Mouse (Mus musculus) heart, embryonic 11.5 days (tissue): ENCODE results near the gene Pmvk. TPM values are rescaled to one million over a fixed set of nuclear protein-coding genes. Genes with fewer than 3 reads are reported as not detected.

Experiments
- ATAC-seq: fragments of 200-750 bp; cut with Nextera tagmentation; replicated peaks from 2 replicates; pipeline ENCODE4 v1.8.0; 2017; ENCODE audit warnings: moderate library complexity; ENCODE audit not compliant: insufficient number of reproducible peaks, low FRiP score, low TSS enrichment
- H3K27ac ChIP-seq: fragments of 300-500 bp; sonication (generic); 2 replicates; pipeline ENCODE4 v1.5.1; 2014; ENCODE audit warnings: mild to moderate bottlenecking, low read depth, low read length
- H3K27me3 ChIP-seq: fragments of 300-500 bp; sonication (generic); 2 replicates; pipeline ENCODE4 v1.6.1; 2014; ENCODE audit warnings: mild to moderate bottlenecking, low read length, mixed read lengths; ENCODE audit not compliant: control insufficient read depth, insufficient read depth
- H3K36me3 ChIP-seq: fragments of 300-500 bp; sonication (generic); 2 replicates; pipeline ENCODE4 v1.6.1; 2014; ENCODE audit warnings: mild to moderate bottlenecking, low read length, moderate library complexity, mixed read lengths; ENCODE audit not compliant: control insufficient read depth, insufficient read depth
- H3K4me1 ChIP-seq: fragments of 300-500 bp; sonication (generic); 2 replicates; pipeline ENCODE4 v1.6.1; 2014; ENCODE audit warnings: low read length; ENCODE audit not compliant: control insufficient read depth, insufficient read depth
- H3K4me2 ChIP-seq: fragments of 300-500 bp; sonication (generic); 2 replicates; pipeline ENCODE4 v1.6.1; 2014; ENCODE audit warnings: mild to moderate bottlenecking, moderate library complexity
- H3K4me3 ChIP-seq: fragments of 300-500 bp; sonication (generic); 2 replicates; pipeline ENCODE4 v1.5.1; 2014; ENCODE audit warnings: low read depth, low read length
- H3K9ac ChIP-seq: fragments of 300-500 bp; sonication (generic); 2 replicates; pipeline ENCODE4 v1.6.1; 2014; ENCODE audit warnings: mild to moderate bottlenecking, low read depth, low read length, moderate library complexity
- H3K9me3 ChIP-seq: fragments of 300-500 bp; sonication (generic); replicated peaks from 2 replicates; pipeline ENCODE4 v1.6.1; 2016; ENCODE audit warnings: low read length; ENCODE audit not compliant: control insufficient read depth
- WGBS: fragments of 180-500 bp; shearing (Covaris S2); extraction: QIAGEN DNeasy Blood & Tissue Kit; methylation state at CpG from one replicate; pipeline ENCODE4 v1.1.7; 2014; ENCODE audit not compliant: insufficient replicate concordance; 5-methylcytosine and 5-hydroxymethylcytosine counted together
- polyA plus RNA-seq: library from polyadenylated mRNA; unstranded; fragments of >200 nt; fragmentation: Nextera tagmentation; extraction: Ambion mirVana; gene quantifications from 2 replicates; pipeline ENCODE4 v1.2.1, GENCODE M21; 2014

Pmvk gene
- polyA plus RNA-seq, 1 experiment from 2014 or later = 50.4 TPM

- H3K27ac ChIP-seq = no peak overlapping the region
- ATAC-seq = no peak
- WGBS = 84% methylated on average over 5 of the region's 5 CpGs
- H3K4me1 ChIP-seq = peaks cover 12% of the 10 kb centered on the region
- H3K9me3 ChIP-seq = no peaks in the 10 kb centered on the region
- no peak overlapping the region for H3K4me2 ChIP-seq
- H3K27me3 ChIP-seq = peaks cover 17% of the 10 kb centered on the region
- H3K9ac ChIP-seq = no peak overlapping the region
- no peaks in the 10 kb centered on the region for H3K36me3 ChIP-seq
- no peak overlapping the region for H3K4me3 ChIP-seq
These were observed 62.0 kb downstream of the Pmvk start for GRCm38 (mm10) chr3:89516321-89516720.

Other genes starting within 250 kb of the Pmvk start
- gene Thbs3, start 239.4 kb upstream of the Pmvk start, polyA plus RNA-seq = 6.9 and 12.4 TPM in 2 replicates
- 144 and 145 TPM in 2 replicates for gene Mtx1, start 227.5 kb upstream of the Pmvk start, polyA plus RNA-seq
- gene Muc1, start 225.5 kb upstream of the Pmvk start, polyA plus RNA-seq = 0.21 and 0.53 TPM in 2 replicates
- 248 and 274 TPM in 2 replicates for gene Krtcap2, start 208.6 kb upstream of the Pmvk start, polyA plus RNA-seq
- gene Trim46, start 208.2 kb upstream of the Pmvk start, polyA plus RNA-seq = 0.56 and 1.1 TPM in 2 replicates
- gene Dpm3, start 195.2 kb upstream of the Pmvk start, polyA plus RNA-seq = 83.1 and 94.1 TPM in 2 replicates
- 37.5 and 40.9 TPM in 2 replicates for gene Slc50a1, start 184.0 kb upstream of the Pmvk start, polyA plus RNA-seq
- 29.9 and 33.0 TPM in 2 replicates for gene Efna1, start 173.4 kb upstream of the Pmvk start, polyA plus RNA-seq
- 1.9 TPM in 2 replicates for gene Efna3, start 131.6 kb upstream of the Pmvk start, polyA plus RNA-seq
- 9.3 and 10.2 TPM in 2 replicates for gene Efna4, start 116.5 kb upstream of the Pmvk start, polyA plus RNA-seq
- gene Adam15, start 104.5 kb upstream of the Pmvk start, polyA plus RNA-seq = 23.3 and 25.9 TPM in 2 replicates
- gene Dcst2, start 92.6 kb upstream of the Pmvk start, polyA plus RNA-seq = 0.07 TPM in 1 of 2 replicates, not detected in the other
- gene Dcst1, start 89.3 kb upstream of the Pmvk start, polyA plus RNA-seq = 0.17 and 0.21 TPM in 2 replicates
- 1.2 and 2.2 TPM in 2 replicates for gene Zbtb7b, start 59.8 kb upstream of the Pmvk start, polyA plus RNA-seq
- not detected in 2 replicates for gene Lenep, start 51.7 kb upstream of the Pmvk start, polyA plus RNA-seq
- 33.7 and 34.2 TPM in 2 replicates for gene Flad1, start 42.7 kb upstream of the Pmvk start, polyA plus RNA-seq
- gene Cks1b, start 36.2 kb upstream of the Pmvk start, polyA plus RNA-seq = 399 and 411 TPM in 2 replicates
- 42.3 and 51.5 TPM in 2 replicates for gene Shc1, start 36.1 kb upstream of the Pmvk start, polyA plus RNA-seq
- gene Pygo2, start 24.3 kb upstream of the Pmvk start, polyA plus RNA-seq = 31.1 and 33.7 TPM in 2 replicates
- gene Pbxip1, start 17.8 kb upstream of the Pmvk start, polyA plus RNA-seq = 28.6 and 35.9 TPM in 2 replicates
- gene Kcnn3, start 65.6 kb downstream of the Pmvk start, polyA plus RNA-seq = 0.73 and 0.99 TPM in 2 replicates